ENCODE assay signal across 9 mouse cellular contexts in the genomic region with DNA sequence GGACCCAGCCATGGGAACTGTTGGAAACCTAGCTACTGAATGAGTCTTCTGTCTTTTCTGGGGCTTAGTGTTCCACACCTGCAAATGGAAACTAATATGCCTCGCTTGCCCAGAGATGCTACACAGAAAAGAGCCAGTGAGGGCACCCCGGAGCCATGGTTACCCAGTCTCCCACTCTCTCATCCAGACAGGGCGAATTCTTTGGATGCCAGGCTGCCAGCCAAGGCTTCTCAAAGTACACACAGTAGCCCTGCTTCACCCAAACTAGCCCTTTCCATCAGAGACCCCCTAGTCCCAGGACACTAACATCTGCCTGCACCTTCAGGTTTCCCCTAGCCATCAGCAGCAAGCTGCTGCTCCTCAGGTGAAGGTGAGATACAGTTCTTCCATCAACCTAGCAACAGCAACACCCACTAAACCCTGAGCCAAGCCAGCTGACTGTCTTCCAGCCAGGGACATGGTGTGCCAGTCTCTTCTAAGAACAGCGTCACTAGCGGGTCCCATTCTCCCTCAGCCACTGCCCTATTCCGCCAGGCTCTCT. TPM values are rescaled to one million over a fixed set of nuclear protein-coding genes. Genes with fewer than 3 reads are reported as not detected.
A peak's percentile ranks its signal among the peaks of the same experiment; 100 is the strongest.
DNase-seq lines count a peak whose midpoint lies in the region; ATAC-seq lines count a peak whose summit lies in the region.
"Had no signal": no experiment of that assay in that cellular context is flagged by ENCODE, and none has a peak within 500 bp of the region (broad histone marks: within the 10 kb centered on the region; RNA-seq: fewer than 3 reads in every experiment).

No protein-coding gene starts in this region.

- no peaks in the 10 kb centered on the region for H3K9me3 ChIP-seq in midbrain, embryonic 12.5 days
- no peaks in the 10 kb centered on the region for H3K9me3 ChIP-seq in midbrain, embryonic 10.5 days (replicated peaks)

- no peak overlapping the region for H3K4me3 ChIP-seq in midbrain, embryonic 12.5 days
- no peak overlapping the region for H3K4me3 ChIP-seq in midbrain, embryonic 10.5 days

- H3K27me3 ChIP-seq in midbrain, embryonic 12.5 days = peaks cover 10% of the 10 kb centered on the region
- peaks cover 48% of the 10 kb centered on the region for H3K27me3 ChIP-seq in midbrain, embryonic 10.5 days (ENCODE audit: low read depth, poor library complexity, severe bottlenecking)

- 0 out of 2 replicates have a peak overlapping the region, but pooled peaks have one; percentile 98 for H3K4me2 ChIP-seq in midbrain, embryonic 12.5 days (replicated peaks)

- H3K27ac ChIP-seq in midbrain, embryonic 12.5 days (replicated peaks) = no peak overlapping the region
- H3K27ac ChIP-seq in midbrain, embryonic 10.5 days (replicated peaks) = no peak overlapping the region

- H3K4me1 ChIP-seq in midbrain, embryonic 12.5 days = peaks cover 53% of the 10 kb centered on the region
- peaks cover 65% of the 10 kb centered on the region for H3K4me1 ChIP-seq in midbrain, embryonic 10.5 days

- peak; percentile 45 for DNase-seq in adrenal gland, adult 2 months
- no peak for DNase-seq in adrenal gland, postnatal 4 days (ENCODE audit: low spot score in 2 of 2)
- no peak for DNase-seq in midbrain, embryonic 10.5 days (ENCODE audit: low spot score)
- DNase-seq in left cerebral cortex, adult 8-10 months (ENCODE audit: low spot score in 2 of 2) = peak; percentile 31 to 44
- DNase-seq in right cerebral cortex, postnatal 25 days = peak; percentile 43
- no peak for DNase-seq in adipocyte (ENCODE audit: low spot score)
- DNase-seq in kidney, postnatal 14 days = no peak

- ATAC-seq in midbrain, embryonic 12.5 days (ENCODE audit: low FRiP score, low read depth) = no peak
- ATAC-seq: inflammation-experienced regulatory T-cells, adult 6 months had no signal

- 91% methylated on average over 6 of the region's 6 CpGs for WGBS in midbrain, embryonic 12.5 days
- 93% methylated on average over 6 of the region's 6 CpGs for WGBS in midbrain, embryonic 10.5 days

- no peak overlapping the region for H3K9ac ChIP-seq in midbrain, embryonic 12.5 days (replicated peaks)

- H3K36me3 ChIP-seq in midbrain, embryonic 12.5 days = peaks cover 16% of the 10 kb centered on the region; the same call in 1 of the 2 replicates
- H3K36me3 ChIP-seq in midbrain, embryonic 10.5 days = peaks cover 55% of the 10 kb centered on the region

RNA-seq across cellular contexts. Expression of gene Mfsd2a, which starts 2.4 kb away (rescaled TPM):
- 10 to 100 TPM in 1 of 2 experiments, 1 to 10 TPM in 1; 3.7 to 28.5 TPM for total RNA-seq in adrenal gland, adult 2 months (2021)
- polyA plus RNA-seq in adrenal gland, adult 2 months (2012; rRNA removed) = 0.46 and 0.62 TPM in 2 replicates
- total RNA-seq in adrenal gland, postnatal 4 days (2021) = under 1 TPM; 0.59 to 0.90 TPM
- polyA plus RNA-seq in midbrain, embryonic 12.5 days (2016; fragmentation: Nextera tagmentation; extraction: Ambion mirVana) = 25.7 TPM in 2 replicates
- 22.6 and 27.2 TPM in 2 replicates for polyA plus RNA-seq in midbrain, embryonic 10.5 days (2016; fragmentation: Nextera tagmentation; extraction: Ambion mirVana)
- total RNA-seq in left cerebral cortex, adult 8-10 months (2022) = 10 to 100 TPM; 16.4 to 24.8 (median 20.1) TPM

RNA-seq across cellular contexts. Expression of gene Mycl, which starts 36.9 kb away (rescaled TPM):
- 1 to 10 TPM; 1.6 to 2.6 TPM for total RNA-seq in adrenal gland, adult 2 months (2021)
- polyA plus RNA-seq in adrenal gland, adult 2 months (2012; rRNA removed) = 0.54 and 1.2 TPM in 2 replicates
- 1 to 10 TPM; 2.8 to 2.9 TPM for total RNA-seq in adrenal gland, postnatal 4 days (2021)
- polyA plus RNA-seq in midbrain, embryonic 12.5 days (2016; fragmentation: Nextera tagmentation; extraction: Ambion mirVana) = 130 and 140 TPM in 2 replicates
- polyA plus RNA-seq in midbrain, embryonic 10.5 days (2016; fragmentation: Nextera tagmentation; extraction: Ambion mirVana) = 82.4 and 92.7 TPM in 2 replicates
- total RNA-seq in left cerebral cortex, adult 8-10 months (2022) = 10 to 100 TPM; 12.1 to 13.1 (median 12.4) TPM
- polyA plus RNA-seq: inflammation-experienced regulatory T-cells, adult 6 months had no signal

RNA-seq across cellular contexts. Expression of gene Trit1, which starts 57.8 kb away (rescaled TPM):
- 10 to 100 TPM; 17.0 to 21.8 TPM for total RNA-seq in adrenal gland, adult 2 months (2021)
- polyA plus RNA-seq in adrenal gland, adult 2 months (2012; rRNA removed) = 3.4 and 4.3 TPM in 2 replicates
- total RNA-seq in adrenal gland, postnatal 4 days (2021) = 10 to 100 TPM; 19.1 to 19.7 TPM
- 29.3 and 30.0 TPM in 2 replicates for polyA plus RNA-seq in midbrain, embryonic 12.5 days (2016; fragmentation: Nextera tagmentation; extraction: Ambion mirVana)
- 27.6 and 28.2 TPM in 2 replicates for polyA plus RNA-seq in midbrain, embryonic 10.5 days (2016; fragmentation: Nextera tagmentation; extraction: Ambion mirVana)
- 10 to 100 TPM; 16.0 to 20.3 (median 18.8) TPM for total RNA-seq in left cerebral cortex, adult 8-10 months (2022)

Comparison
In these comparisons a context has a peak if more than half of its experiments do, and no peak if none do; other contexts are left out.
1. DNase-seq: peak in adrenal gland, adult 2 months (single experiment), left cerebral cortex, adult 8-10 months (2 of 2) and right cerebral cortex, postnatal 25 days (single experiment); none in adrenal gland, postnatal 4 days (0 of 2), midbrain, embryonic 10.5 days (single experiment), adipocyte (single experiment) and kidney, postnatal 14 days (single experiment).